Mouse (Mus musculus) cortical plate, adult 2 months (tissue): Measurements from ENCODE around the gene Cnot2.

Experiments used
- CTCF ChIP-seq: fragments of 200-500 bp; IDR thresholded peaks from 2 replicates; pipeline ENCODE4 v1.5.1; 2011; ENCODE audit warnings: mild to moderate bottlenecking, control low read depth, low read length; ENCODE audit not compliant: insufficient read depth; ENCODE audit errors: extremely low read depth
- POLR2A ChIP-seq: fragments of 200-500 bp; IDR thresholded peaks from 2 replicates; pipeline ENCODE4 v1.6.1; 2011; ENCODE audit warnings: mild to moderate bottlenecking, low read length, control low read depth; ENCODE audit not compliant: insufficient read depth; ENCODE audit errors: extremely low read depth

DNA sequence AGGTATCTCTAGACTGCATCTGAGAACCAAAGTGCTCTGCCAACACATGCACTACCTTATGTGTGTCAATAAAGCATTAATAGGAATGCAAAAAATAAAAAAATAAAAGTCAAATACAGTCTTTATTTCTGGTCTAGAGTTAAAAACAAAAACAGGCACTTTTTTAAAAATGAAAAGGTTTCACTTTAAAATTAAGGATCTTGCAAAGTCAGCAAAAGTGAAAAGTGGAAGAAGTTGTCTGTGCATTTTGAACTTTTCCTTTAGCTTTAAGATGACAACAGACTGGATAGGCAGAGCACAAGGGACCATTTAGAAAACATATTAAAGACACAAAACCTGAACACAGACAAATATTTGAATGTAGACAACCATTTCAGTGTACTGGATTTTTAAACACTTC, 1.8 kb downstream of the Cnot2 start:
- TF ChIP-seq POLR2A (no peak), CTCF (no peak)
